Mouse (Mus musculus): ENCODE measurements at regions not wholly inside any gene's neighbourhood (a gene's known extent, or its start where the extent isn't known, plus 50 kb on each side); places are given as distances from the start of the nearest gene placed in this dataset.

DNA sequence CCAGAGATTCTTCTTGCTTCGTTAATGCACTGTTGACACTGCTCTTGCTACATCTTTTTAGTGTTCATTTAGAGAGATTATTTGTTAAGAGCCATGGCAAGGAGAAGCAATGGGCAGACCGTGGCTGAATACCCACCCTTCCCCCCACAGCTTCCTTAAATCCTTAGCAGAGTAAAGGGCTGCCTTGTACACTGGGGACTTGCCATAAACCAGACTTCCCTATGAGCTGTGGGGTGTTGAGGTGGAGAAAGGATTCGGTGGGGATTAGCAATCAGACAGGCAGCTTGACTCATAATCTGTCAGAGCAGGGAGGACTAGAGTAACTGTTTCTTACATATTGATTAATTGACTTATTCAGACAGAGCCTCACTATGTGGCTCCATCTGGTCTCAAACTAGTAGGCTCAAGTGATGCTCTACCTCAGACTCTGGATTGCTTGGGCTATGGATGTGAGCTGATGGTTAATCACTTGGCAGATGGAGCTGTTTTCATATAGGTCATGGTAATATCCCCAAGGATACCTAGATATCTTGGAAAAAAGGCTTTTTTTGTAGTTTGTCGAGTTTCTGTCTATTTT is 166.7 kb downstream of the Cmpk2 start:
- Histone ChIP-seq H3K27me3 (no peaks in the 10 kb centered on the region), H3K4me3 (replicated peaks) (no peak overlapping the region), H3K36me3 (replicated peaks) (no peaks in the 10 kb centered on the region), H3K9ac (no peak overlapping the region), H3K4me2 (no peak overlapping the region), H3K9me3 (no peaks in the 10 kb centered on the region), H3K4me1 (peaks cover 36% of the 10 kb centered on the region), H3K27ac (peak overlapping the region; percentile 83)
- ATAC-seq (ENCODE audit: low FRiP score): peak; percentile 51; the same call in 1 of the 2 replicates
- 34% methylated on average over 4 of the region's 4 CpGs for WGBS

DNA sequence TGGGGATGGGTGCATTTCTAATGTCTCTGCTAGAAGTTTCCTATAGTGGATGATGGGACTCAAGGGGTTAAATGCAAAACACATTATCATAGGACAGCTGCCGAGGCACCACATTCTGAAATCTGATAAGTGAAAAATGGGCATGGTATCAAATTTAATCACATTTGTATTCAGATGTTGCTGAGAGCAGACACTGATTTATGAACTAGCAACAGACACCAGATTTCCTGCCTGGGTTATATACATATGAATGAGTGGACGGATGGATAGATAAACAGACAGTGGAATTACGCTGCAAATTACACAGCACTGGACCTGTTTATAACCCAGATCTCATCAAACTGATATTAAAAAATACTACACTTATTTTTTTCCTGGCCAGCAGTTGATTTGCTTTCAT is 166.2 kb downstream of the Cmpk2 start:
- no peak overlapping the region for H3K9ac ChIP-seq
- H3K4me1 ChIP-seq: peaks cover 38% of the 10 kb centered on the region
- H3K4me3 ChIP-seq (replicated peaks): no peak overlapping the region
- H3K27ac ChIP-seq: peak overlapping the region; percentile 83
- H3K9me3 ChIP-seq: no peaks in the 10 kb centered on the region
- no peaks in the 10 kb centered on the region for H3K36me3 ChIP-seq (replicated peaks)
- no peak overlapping the region for H3K4me2 ChIP-seq
- no peak for ATAC-seq (ENCODE audit: low FRiP score)
- H3K27me3 ChIP-seq: no peaks in the 10 kb centered on the region
- WGBS: 22% methylated on average over 3 of the region's 3 CpGs

DNA sequence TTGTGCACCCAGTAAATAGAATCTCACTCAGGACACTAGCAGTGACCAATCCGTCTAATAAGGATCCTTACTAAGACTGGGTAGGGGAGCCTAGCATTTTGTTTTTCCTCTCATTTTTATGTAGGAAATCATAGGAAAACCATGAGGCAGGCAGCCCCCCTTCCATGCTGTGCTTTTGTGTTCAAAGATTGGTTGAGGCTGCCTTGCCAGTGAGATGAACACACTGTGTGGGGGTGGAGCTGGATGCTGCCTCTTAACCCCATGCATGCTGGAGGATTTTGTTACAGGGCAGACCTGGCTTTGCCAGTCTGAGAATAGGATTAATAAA is 162.8 kb downstream of the Cmpk2 start:
- Histone ChIP-seq H3K27me3 (no peaks in the 10 kb centered on the region), H3K9ac (peak overlapping the region; percentile 27; the same call in 1 of the 2 replicates), H3K27ac (peak overlapping the region; percentile 95), H3K9me3 (no peaks in the 10 kb centered on the region), H3K4me1 (peaks cover 38% of the 10 kb centered on the region), H3K4me3 (replicated peaks) (no peak overlapping the region), H3K4me2 (peak overlapping the region; percentile 37), H3K36me3 (replicated peaks) (no peaks in the 10 kb centered on the region)
- 3% methylated on average over 1 of the region's 1 CpGs for WGBS
- peak; percentile 92 for ATAC-seq (ENCODE audit: low FRiP score)

DNA sequence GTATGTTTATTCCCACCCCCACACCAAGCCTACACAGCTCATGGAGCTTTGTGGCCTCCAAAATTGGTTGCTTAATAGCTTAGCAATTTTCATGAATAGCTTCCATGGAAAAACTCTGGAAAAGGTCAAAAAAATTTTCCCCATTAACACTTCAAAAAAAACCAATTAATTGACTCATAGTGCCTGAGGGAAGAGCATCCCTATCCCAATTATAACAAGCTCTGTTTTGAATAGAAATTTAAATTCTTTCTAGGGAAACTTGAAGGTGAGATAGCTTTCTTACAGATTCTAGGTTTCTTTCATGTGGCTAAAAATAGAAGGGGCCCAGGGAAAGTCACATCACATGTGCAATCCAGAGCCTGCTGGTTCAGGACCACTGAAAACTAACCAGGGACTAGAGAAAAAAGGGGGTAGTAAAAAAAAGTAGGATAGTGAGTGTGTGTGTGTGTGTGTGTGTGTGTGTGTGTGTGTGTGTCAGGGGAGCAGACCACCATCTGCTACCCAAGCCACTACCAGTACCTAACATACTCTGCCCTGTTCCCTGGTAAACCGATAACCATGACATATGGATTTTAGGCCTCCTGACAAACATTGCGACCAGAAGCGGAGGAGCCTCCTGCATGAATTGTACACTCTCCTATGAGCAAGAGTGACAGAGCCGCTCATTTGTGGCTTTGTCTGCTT is 162.2 kb downstream of the Cmpk2 start:
- Histone ChIP-seq H3K27ac (peak overlapping the region; percentile 95), H3K9me3 (no peaks in the 10 kb centered on the region), H3K9ac (peak overlapping the region; percentile 27; the same call in 1 of the 2 replicates), H3K4me3 (replicated peaks) (no peak overlapping the region), H3K4me1 (peaks cover 38% of the 10 kb centered on the region), H3K27me3 (no peaks in the 10 kb centered on the region), H3K36me3 (replicated peaks) (no peaks in the 10 kb centered on the region), H3K4me2 (peak overlapping the region; percentile 37)
- ATAC-seq (ENCODE audit: low FRiP score): peak; percentile 76
- 1% methylated on average over 4 of the region's 4 CpGs for WGBS

DNA sequence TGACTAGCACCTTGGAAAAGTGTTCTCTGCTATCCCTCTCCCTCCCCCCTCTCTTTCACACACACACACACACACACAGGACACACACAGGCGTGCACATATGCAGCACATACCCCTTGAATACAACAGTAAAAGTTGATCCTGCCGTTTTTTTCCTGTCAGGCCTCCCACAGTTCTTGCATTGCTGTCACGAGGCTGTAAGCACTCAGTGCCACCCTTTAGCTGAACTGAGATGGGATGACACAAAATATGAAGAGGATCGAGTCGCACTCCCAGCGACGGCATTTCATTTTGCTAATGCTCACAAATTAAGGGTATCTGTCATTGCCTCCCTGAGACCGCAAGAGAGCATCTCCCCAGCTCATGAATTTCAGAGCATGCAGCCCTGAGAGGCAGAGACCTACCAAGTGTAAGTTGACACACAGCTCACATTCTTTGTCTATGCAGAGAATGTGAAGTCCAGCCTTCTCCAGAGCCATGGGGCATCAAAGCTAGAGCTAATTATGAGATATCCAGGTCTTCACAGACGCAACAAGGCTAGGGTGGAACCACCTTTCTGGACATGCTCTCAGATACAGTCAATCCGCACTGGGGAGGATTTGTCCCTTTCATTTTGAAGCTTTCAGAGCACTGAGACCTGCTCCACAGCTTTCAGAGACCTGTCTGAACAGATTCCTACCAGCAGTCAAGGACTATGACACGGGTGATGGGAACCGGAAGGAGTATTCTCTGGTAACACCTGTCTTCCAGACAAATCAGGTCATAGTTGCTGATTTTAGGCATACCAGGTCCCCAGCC is 152.3 kb downstream of the Cmpk2 start:
- ATAC-seq (ENCODE audit: low FRiP score): peak; percentile 70
- H3K9ac ChIP-seq: no peak overlapping the region
- H3K4me3 ChIP-seq (replicated peaks): no peak overlapping the region
- no peaks in the 10 kb centered on the region for H3K36me3 ChIP-seq (replicated peaks)
- peaks cover 15% of the 10 kb centered on the region for H3K4me1 ChIP-seq
- no peaks in the 10 kb centered on the region for H3K9me3 ChIP-seq
- no peak overlapping the region for H3K4me2 ChIP-seq
- peak overlapping the region; percentile 79 for H3K27ac ChIP-seq
- no peaks in the 10 kb centered on the region for H3K27me3 ChIP-seq
- WGBS: 68% methylated on average over 12 of the region's 12 CpGs

DNA sequence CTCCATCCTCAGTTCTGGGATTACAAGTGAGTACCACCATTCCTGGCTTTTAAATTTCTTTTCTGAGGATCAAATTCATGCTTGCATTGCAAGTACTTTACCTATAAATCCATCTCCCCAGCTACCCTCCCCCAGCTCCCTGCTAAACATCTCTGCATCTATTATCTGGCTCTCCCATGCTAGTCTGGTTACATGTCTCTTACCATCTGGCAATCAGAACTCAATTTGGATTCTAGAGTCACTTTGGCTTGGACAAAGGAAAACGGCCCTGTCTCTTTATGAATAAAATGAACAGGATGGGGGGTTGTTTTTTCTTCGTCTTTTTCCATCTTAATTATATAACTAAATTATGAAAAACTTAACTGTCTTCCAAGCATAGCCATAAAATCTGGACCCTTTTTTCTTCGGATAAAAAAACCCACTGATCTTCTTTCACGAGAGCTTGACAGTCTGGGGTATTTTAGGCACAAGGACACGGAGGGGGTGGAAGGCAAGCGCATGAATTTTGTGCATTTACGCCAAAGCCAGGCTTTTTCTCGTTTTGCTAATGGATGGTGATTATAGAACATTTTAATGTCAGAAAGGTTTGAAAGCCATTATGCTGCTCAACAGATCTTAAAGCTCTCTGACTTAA is 151.6 kb downstream of the Cmpk2 start:
- no peak for ATAC-seq (ENCODE audit: low FRiP score)
- Histone ChIP-seq H3K9me3 (no peaks in the 10 kb centered on the region), H3K36me3 (replicated peaks) (no peaks in the 10 kb centered on the region), H3K27ac (peak overlapping the region; percentile 79), H3K4me2 (no peak overlapping the region), H3K4me3 (replicated peaks) (no peak overlapping the region), H3K9ac (no peak overlapping the region), H3K27me3 (no peaks in the 10 kb centered on the region), H3K4me1 (peaks cover 15% of the 10 kb centered on the region)
- 56% methylated on average over 8 of the region's 8 CpGs for WGBS

DNA sequence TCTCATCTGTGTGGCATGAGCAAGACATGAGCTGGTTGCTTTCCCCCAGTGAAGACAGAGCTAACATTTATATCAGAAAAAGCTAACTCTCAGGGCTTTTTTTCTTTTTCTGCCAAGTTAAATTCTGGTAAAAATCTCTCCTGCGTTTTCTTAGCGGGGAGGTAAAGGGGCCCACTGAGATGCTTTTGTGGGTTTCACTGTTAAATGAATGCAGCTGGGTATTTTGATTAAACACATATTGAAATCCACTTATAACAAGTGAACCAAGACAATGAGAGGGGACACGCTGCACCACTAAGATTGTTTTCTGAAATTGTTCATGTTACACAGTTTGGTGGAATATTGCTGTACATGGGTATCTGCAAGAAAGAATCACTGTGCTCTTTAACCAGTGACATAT is 149.0 kb downstream of the Cmpk2 start:
- no peak for ATAC-seq (ENCODE audit: low FRiP score)
- Histone ChIP-seq H3K9me3 (no peaks in the 10 kb centered on the region), H3K27me3 (no peaks in the 10 kb centered on the region), H3K9ac (no peak overlapping the region), H3K4me3 (replicated peaks) (no peak overlapping the region), H3K36me3 (replicated peaks) (no peaks in the 10 kb centered on the region), H3K4me1 (peaks cover 23% of the 10 kb centered on the region), H3K4me2 (no peak overlapping the region), H3K27ac (no peak overlapping the region)
- 71% methylated on average over 3 of the region's 3 CpGs for WGBS

DNA sequence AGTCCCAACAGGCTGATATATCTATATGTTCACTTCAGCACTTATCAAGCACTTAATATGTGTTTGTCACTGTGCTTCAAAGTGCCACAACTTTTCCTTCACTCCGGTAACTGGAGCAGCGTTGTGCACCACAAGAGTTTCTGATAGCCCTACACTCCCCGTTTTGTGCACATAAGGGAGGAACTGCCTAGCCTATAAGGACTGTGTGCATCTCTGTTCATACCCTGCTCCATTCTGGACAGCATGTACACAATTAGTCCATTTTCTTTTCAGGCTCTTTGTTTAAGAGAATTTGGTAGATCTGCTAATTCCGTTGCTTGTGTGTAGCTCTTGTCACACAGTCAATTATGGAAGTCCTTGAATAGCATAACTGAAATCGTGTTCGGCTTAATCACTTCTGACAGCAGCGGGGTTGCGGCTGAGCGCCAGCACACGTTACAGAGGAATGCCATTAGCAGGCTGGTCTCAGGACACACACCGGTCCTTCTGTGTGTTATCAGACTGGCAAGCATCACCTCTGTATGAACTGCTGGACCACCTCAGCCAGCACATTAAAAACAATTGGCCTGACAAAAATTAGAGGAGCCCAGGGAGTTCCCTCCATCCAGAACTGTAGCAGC is 144.2 kb downstream of the Cmpk2 start:
- no peak for ATAC-seq (ENCODE audit: low FRiP score)
- Histone ChIP-seq H3K36me3 (replicated peaks) (no peaks in the 10 kb centered on the region), H3K27ac (0 out of 2 replicates have a peak overlapping the region, but pooled peaks have one; percentile 46), H3K9ac (no peak overlapping the region), H3K4me2 (peak overlapping the region; percentile 9; the same call in 1 of the 2 replicates), H3K4me1 (peaks cover 9% of the 10 kb centered on the region), H3K4me3 (replicated peaks) (no peak overlapping the region), H3K9me3 (no peaks in the 10 kb centered on the region), H3K27me3 (no peaks in the 10 kb centered on the region)
- 51% methylated on average over 11 of the region's 11 CpGs for WGBS

DNA sequence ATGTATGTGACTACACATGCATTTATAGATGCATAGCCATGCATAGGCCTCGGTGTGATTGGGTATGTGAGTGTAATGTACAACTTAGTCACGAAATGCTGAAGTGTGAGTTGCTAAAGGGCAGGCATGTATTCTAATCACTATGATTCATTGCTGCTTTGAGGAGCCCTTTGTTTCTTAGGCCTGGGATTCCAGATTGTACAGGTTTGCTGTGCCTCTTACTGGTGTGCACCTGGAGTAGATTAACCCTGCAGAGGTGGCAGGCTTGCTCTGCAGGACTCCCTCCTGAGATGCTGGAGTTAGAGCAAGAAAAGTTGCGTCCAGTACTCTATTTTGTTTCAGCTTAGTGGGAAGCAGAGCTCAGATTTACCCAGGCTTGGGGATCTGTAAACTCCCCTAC is 141.1 kb downstream of the Cmpk2 start:
- 87% methylated on average over 3 of the region's 3 CpGs for WGBS
- H3K27me3 ChIP-seq: no peaks in the 10 kb centered on the region

DNA sequence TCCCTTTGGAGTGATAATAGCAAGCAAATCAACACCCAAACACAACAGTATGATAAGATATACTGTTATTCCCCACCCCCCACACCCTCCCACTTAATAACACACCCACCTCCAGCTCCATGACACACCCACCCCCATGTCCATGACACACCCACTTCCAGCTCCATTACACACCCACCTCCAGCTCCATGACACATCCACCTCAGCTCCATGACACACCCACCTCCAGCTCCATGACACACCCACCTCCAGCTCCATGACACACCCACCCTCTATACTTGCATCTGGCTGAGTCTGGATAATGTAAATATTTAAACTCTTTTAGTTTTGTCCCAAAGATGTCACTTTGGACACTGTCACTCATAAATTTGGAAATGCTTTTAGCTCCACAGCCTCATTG is 129.5 kb downstream of the Cmpk2 start:
- Histone ChIP-seq H3K9me3 (no peaks in the 10 kb centered on the region), H3K4me2 (no peak overlapping the region), H3K9ac (no peak overlapping the region), H3K27me3 (no peaks in the 10 kb centered on the region), H3K4me3 (replicated peaks) (no peak overlapping the region), H3K27ac (no peak overlapping the region), H3K36me3 (replicated peaks) (no peaks in the 10 kb centered on the region), H3K4me1 (no peaks in the 10 kb centered on the region)
- ATAC-seq (ENCODE audit: low FRiP score): no peak

More for the DNA sequence above, 141.1 kb downstream of the Cmpk2 start:
- Histone ChIP-seq H3K4me3 (replicated peaks) (no peak overlapping the region), H3K9me3 (no peaks in the 10 kb centered on the region), H3K27ac (no peak overlapping the region), H3K36me3 (replicated peaks) (no peaks in the 10 kb centered on the region), H3K4me1 (peaks cover 9% of the 10 kb centered on the region), H3K9ac (no peak overlapping the region), H3K4me2 (no peak overlapping the region)
- ATAC-seq (ENCODE audit: low FRiP score): no peak

DNA sequence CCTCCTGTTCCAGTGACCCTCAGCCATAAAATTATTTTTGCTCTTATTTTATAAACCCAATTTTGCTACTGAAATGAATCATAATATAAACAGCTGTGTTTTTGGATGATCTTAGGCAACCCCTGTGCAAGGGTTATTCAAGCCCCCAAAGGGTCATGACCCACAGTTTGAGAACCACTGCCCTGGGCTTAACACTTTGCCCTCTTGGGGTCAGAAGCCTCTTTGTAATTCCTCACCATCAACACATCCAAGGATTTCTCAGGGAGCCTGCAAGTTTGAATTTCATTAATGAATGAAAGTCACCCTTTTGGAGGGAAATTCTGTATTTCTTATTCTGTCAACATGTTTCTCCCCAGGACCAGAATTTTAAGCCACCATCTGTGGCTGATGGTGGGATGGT is 123.1 kb downstream of the Cmpk2 start:
- Histone ChIP-seq H3K4me3 (replicated peaks) (no peak overlapping the region), H3K27me3 (no peaks in the 10 kb centered on the region), H3K27ac (no peak overlapping the region), H3K36me3 (replicated peaks) (no peaks in the 10 kb centered on the region), H3K9me3 (no peaks in the 10 kb centered on the region), H3K9ac (no peak overlapping the region), H3K4me2 (no peak overlapping the region), H3K4me1 (no peaks in the 10 kb centered on the region)
- no peak for ATAC-seq (ENCODE audit: low FRiP score)

DNA sequence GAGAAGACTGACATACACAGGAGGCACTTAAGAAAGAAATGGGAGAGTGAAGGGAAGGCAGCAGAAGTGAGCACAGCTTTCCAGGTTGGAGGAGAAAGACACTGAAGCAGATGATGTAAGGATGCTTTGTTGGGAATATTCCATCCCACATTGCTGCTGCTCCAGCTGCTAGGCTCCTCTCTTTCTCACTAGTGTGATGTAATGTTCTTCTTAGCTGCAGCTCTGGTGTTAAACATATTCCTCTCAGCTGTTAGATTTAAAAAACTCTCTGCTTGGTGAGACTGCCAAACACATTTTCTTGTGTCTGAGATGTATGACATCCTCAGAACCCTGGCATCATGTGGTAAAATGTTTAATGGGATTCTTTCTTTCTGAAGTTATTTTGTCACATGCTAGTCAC is 120.1 kb downstream of the Cmpk2 start:
- no peaks in the 10 kb centered on the region for H3K36me3 ChIP-seq (replicated peaks)
- no peak overlapping the region for H3K4me3 ChIP-seq (replicated peaks)
- no peak for ATAC-seq (ENCODE audit: low FRiP score)
- H3K27me3 ChIP-seq: no peaks in the 10 kb centered on the region
- no peaks in the 10 kb centered on the region for H3K4me1 ChIP-seq
- no peaks in the 10 kb centered on the region for H3K9me3 ChIP-seq
- no peak overlapping the region for H3K4me2 ChIP-seq
- H3K9ac ChIP-seq: no peak overlapping the region
- no peak overlapping the region for H3K27ac ChIP-seq

Measured in forebrain, embryonic 12.5 days (tissue).